Mouse (Mus musculus): ENCODE measurements around the gene Poc1a.
A peak's percentile ranks its signal among the peaks of the same experiment; 100 is the strongest.

The Poc1a gene

DNA sequence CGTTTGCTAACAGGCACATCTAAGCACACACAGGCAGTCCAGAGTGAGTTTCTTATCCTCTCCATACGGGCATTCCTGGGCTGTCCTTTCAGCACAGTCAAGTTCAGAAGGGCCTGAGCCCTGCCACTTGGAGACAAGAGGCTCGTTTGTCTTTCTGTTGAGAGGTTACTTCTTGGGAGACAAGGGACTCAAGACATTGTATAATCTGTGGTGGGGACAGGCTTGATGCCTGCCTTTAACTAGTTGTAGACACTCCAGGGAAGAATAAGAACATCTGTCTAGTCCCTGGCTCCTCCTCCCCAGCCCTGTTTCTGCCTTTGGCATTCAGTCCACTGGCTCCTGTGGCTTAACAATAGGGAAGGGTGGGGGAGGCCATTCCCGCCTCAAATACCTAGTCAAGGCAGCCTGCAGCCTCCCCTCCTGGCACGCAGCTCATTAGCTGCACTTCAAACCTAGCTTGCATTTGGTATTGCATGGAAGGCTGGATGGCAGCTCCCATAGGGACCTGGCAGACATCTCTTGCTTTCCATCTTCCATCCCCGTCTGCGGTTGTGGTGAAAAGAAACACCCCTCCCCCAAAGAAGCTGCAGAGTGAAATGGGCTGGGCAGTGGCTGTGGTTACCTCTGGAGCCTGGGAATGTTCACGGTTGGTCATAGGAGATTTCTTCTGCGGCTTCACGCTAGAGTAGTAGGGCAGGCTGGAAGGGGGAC is 57.8 kb downstream of the Poc1a start:
- DNase-seq (ENCODE audit: low spot score in 2 of 2): no peak

DNA sequence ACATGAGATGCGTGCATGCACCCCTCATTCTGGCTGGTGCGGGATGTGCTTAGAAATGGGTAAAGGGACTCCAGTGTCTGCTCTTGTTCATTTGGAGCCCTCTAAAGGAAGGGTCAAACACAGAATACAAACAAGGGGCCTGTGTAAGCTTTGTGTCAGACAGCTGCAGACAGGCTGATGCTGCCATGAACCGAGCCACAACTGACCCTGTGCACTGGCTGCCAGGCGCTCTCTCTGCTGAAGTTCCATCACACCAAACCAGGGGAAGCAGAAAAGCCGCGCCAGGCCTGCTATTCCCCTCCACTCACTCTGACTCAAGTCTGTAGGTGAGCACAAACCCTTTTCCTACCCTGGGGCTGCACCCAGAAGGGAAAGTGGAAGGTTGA is 58.3 kb downstream of the Poc1a start:
- DNase-seq (ENCODE audit: low spot score in 2 of 2): no peak

DNA sequence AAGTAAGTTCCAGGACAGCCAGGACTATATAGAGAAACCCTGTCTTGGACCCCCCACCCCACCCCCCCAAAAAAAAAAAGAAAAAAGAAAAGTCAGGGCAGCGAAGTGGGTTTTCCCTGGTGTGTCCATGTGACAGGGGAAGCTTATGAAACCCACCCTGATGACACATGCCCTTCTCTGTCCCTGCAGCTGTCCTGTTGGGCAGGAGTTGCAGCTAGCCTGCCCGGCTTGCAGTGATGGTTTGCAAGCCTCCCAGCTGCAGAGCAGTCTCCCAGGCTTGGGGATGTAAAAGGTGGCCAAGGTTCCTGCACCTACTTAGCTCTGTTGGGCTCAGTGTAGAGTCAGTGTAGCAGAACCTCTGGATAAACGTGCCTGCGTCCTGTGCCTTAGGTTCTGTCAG is 58.9 kb downstream of the Poc1a start:
- no peak for DNase-seq (ENCODE audit: low spot score in 2 of 2)

DNA sequence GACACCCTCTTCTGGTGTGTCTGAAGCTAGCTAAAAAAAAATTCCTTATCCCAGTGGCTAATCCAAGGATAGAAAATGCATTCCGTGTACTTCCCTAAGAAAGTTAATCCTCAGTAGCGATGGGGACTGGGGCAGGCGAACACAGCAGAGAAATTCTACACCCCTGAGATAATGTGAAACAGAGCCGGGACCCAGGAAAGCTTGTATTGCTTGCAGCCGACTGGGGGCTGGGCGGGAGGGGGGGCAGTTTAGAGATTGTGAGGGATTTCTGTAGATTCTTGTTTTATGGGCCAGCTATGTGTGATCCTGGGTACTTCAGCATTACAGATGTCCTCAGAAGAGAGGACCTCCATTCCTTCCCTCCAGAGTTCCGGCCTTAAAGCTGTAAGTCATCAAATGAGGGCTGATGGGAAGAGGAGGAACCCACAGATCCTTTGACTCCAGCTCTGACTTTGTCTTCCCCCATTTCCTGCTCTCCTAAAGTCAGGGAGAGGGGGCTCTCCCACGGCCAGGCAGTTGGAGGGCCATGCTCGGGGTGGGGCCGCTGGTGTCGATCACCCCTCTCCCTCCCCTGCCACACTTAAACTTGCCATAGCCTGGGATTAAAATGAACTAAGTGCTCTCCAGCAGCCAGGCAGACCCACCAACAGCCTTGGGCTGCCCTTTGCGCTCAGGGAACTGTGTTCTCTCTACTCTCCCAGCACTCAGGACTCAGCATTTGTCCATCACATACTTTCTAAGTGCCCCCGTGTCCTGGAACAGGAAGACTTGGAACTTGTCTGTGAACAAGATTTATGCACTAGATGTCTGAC is 59.8 kb downstream of the Poc1a start:
- DNase-seq (ENCODE audit: low spot score in 2 of 2): no peak

DNA sequence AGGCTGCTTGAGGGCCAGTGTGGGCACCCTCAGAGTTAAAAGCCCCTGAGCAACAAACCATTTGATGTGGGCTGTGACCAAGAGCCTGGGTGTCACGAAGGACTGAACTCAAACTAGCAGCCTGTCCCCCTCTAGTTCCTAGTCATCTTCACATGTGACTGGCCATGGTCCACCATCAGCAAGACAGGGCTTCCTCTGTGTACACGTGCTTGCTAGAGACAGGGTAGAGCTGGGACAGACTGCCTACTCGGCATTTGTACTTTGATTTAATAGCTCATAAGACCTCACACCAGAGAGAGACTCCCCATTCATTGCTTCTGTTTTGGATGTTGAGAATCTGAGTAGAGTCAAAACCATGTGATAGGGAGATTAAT is 60.4 kb downstream of the Poc1a start:
- no peak for DNase-seq (ENCODE audit: low spot score in 2 of 2)

DNA sequence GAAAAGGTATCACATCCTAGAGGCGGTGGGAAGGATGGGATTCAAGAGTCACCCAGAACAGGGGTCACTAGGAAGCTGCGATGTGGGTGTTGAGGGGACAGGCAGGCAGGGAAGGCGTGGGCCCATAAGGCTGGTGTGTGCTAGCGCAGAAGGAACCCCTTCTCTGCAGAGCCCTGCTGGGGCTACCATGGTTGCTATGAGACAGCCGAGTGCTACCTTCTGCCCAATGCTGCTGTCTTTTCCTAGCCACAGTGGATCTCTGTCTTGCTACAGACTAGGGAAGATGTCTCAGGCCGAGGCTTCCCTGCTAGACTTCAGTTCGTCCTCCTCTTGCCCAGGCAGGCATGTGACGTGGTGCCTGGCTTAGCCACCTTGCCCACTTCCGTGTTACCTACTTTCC is 61.7 kb downstream of the Poc1a start:
- no peak for DNase-seq (ENCODE audit: low spot score in 2 of 2)

DNA sequence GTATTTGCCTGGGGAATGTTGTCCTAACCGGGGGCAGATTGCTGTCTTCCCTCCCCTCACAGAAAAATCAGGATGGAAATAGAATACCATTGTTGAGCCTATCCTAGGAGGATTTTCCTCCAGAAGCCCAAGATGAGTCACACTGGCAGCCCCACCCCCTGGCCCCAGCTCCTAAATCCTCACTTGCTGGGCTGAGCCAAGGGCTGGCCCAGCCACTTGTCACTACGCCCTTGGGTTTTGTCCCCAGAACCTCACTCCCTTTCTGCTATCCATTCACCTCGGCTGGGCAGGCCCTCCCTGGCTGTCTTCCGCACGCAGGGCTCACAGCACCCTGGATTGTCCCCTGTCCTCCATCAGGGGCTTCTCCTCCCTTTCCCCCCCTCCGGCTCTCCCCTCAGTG is 64.3 kb downstream of the Poc1a start:
- no peak for DNase-seq (ENCODE audit: low spot score in 2 of 2)

DNA sequence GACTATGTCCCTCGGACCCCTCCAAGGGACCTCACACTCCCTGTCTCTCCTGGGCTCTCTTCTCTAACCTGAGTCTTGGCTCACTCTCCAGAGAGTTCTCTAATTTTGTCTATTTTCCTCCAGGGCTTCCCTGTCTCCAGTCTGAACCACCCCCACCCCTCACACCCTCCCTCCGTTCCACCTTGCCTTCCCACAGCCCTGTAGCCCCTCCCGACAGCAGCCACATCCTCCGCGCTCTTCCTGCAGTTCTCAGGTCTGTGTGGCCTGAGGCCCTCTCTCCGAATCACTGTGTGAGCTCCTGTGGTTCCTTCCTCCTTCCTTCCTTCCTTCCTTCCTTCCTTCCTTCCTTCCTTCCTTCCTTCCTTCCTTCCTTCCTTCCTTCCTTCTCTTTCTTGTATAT is 64.8 kb downstream of the Poc1a start:
- no peak for DNase-seq (ENCODE audit: low spot score in 2 of 2)

DNA sequence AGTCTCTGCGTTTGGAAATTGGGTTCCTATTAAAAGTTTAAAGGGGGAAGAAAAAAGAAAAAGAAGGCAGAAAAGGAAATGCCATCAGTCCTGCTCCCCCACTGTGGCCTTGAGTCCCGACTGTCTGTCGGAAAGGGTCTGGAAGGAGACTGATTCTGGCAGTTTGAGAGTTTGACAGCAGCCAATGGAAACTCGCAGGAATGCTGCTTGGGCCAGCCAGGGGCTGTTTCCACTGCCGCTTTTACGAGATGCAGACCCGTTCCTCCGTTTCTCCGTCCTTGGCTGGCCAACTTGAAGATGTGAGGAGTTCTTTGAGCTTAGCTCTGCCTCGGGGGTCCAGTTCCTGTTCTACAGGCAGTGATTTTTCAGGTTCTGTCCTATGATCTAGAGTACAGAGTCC is 67.4 kb downstream of the Poc1a start:
- DNase-seq (ENCODE audit: low spot score in 2 of 2): no peak

DNA sequence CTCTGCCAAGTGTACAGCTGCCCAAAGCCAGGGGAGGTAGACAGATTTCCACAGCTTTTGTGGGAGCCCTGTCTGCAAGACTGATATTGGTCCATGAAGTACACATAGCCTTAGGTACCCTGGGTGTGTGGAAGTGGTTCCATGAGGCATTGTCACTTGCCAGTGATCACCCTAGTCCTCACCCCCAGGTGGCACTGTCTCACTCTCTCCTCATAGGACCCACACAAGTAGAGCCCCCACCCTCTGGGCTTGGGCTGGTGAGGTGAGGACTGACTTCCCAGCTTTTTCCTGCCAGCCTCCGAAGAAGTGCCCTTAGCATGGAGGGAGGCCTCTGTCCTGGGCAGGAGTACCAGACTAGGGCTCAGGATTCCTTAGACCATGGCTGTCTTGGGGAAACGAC is 68.2 kb downstream of the Poc1a start:
- DNase-seq (ENCODE audit: low spot score in 2 of 2): peak in 1 of 2 experiments; percentile 54

DNA sequence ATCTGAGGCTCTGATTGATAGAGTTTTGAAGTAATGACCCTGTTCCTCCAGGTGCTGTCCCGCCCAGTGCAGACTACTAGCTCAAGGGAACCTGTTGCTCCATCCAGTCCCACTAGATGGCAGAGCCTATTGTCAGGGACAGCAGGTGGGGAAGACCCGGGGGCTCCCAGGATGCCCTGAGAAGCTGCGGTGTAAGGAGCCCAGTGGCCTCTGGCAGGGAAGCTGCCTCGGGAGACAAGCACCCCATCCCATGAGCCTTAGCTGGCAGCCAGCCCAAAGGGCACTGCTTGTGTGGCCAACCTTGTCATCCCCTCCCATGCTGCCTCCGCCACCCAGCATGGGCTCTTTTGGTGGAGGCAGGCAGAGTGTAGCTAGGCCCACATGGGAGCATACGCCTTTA is 70.3 kb downstream of the Poc1a start:
- DNase-seq (ENCODE audit: low spot score in 2 of 2): no peak

DNA sequence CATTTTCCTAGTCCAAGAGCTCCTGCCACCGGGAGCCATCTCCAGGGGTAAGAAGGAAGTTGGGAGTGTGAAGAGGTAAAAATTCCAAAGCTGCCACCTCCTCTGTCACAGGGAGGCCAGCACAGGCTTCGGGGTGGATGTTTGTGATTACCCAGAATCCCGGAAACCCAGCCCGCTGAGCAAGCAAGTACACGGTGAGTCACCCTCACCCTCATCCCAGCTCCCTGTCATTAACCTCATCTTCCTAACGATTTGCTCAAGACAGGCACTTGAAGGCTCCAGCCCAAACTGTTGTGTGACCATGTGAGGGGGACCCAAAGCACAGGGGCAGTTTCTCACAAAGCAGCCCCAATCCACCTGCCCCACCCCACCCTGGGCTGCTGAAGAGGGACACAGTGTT is 72.9 kb downstream of the Poc1a start:
- DNase-seq (ENCODE audit: low spot score in 2 of 2): no peak

DNA sequence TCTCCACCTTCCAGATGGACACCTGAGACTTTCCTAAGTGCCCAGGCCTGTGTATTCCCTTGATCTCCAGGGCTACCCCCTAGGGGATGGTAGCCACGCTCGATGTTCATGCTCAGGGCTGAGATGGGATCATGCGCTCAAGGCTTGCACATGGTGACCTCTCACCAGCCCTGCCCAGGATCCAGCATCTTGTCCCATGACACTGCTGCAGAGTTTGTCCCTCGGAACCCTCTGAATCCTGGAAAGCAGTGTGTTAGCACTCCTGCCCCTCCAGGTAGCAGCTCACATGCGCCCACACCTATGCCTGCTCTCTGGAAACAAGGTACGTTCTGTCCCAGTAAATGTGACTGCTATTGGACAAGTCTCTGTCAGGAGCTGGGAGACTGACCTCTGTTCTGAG is 73.9 kb downstream of the Poc1a start:
- DNase-seq (ENCODE audit: low spot score in 2 of 2): no peak

DNA sequence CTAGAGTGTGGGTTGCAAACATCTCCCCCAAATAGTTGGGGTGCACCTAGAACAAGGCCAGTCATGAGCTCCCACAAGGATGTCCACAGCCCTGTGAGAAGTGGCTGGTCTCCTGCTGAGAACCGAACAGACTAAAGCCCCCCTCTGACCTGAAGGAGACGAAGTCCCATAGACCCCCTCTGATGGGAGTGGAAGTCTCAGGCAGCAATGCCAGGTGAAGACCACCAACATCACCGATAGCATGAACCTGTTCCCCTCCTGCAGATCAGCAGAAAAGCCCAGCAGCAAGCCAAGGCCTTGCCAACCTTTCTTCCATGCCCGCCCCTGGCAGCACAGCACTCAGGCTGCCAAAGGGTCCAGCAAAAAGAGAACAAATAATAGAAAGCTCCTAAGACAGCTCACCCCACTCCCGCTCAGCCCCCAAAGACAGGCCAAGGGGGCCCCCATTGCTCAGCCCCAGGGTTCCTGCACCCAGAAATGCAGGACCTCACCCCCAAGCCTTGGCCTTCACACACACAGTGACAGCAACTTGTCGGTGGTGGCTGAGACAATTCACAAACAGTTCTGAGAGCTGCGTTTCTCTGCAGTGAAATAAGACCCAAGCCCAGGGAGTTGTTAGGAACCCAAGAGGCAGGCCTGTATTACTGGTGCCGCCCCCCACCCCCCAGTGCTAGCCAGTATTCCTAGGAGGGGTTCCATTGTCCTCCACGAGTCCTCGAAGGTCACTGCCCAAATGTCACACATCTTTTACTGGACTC is 74.5 kb downstream of the Poc1a start:
- no peak for DNase-seq (ENCODE audit: low spot score in 2 of 2)

DNA sequence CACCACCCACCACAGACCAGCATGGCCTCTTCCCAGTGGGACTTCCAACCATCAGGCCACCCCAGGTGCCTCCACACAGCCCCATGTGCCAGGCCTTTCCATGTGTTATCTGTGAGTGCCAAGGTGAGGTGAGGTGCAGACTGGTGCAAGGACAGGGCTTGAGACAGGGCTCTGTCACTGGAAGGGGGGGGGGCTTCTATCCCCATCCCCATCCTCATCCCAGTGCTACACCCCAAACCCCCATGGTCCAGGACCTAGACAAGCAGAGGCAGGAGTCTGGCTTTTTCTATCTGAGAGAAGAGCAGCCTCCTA is 75.1 kb downstream of the Poc1a start:
- DNase-seq (ENCODE audit: low spot score in 2 of 2): no peak

DNA sequence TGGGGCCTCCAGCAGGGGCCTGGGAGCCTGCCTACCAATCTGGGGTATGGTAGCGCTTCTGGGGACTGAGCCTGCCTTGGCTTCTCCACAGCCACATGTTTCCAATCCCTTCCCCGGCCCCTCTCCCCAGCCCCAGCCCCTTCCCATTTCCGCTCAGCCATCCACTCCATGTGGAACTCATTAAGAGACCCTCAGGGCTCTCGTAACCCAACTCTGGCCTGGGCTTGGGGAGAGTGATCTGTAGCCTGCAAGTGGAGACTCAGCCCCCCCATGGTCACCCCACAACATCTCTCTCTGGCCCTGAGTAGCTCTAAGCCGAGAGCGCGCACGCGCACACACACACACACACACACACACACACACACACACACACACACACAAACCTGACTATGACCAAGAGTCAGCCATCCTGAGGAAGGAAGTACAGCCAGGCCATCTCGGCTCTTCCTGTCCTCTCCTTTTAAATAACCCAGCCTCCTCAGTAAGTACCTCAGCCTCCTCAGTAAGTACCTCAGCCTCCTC is 75.5 kb downstream of the Poc1a start:
- no peak for DNase-seq (ENCODE audit: low spot score in 2 of 2)

DNA sequence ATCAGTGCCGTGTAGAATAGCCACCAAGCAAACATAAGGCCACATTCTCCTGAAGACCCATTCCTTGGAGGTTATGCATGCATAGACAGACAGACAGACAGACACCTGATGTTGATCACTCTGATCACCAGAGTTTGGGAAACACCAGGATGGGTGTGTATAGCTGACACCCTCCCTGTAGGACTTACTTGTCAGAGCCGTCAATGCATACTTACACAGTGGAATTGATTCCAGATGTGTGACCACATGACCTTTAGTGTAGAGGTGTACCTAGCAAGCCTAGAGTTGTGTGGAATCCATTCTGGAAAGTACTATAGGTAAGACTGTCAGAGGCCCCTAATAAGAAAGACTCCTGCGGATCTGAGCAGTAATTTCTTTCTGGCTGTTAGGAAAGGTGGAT is 76.3 kb downstream of the Poc1a start:
- DNase-seq (ENCODE audit: low spot score in 2 of 2): no peak

DNA sequence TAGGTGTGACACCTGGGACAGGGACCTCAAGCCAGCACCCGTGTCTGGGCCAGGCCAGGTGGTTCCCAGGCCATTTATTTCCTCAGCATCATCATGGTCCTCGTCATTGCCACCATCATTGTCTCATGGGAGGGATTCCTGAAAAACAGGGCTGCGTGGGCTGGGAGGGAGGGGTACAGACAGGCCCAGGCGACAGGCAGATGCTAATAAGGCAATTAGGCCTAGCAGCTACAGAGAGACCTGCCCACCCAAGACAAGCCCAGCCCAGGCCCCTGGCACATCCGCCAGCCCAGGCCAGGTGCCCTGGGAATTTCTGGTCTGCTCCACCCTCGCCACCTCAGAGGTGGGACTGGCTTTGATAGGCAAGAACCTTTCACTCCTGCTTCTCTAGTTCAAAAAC is 78.4 kb downstream of the Poc1a start:
- DNase-seq (ENCODE audit: low spot score in 2 of 2): no peak

DNA sequence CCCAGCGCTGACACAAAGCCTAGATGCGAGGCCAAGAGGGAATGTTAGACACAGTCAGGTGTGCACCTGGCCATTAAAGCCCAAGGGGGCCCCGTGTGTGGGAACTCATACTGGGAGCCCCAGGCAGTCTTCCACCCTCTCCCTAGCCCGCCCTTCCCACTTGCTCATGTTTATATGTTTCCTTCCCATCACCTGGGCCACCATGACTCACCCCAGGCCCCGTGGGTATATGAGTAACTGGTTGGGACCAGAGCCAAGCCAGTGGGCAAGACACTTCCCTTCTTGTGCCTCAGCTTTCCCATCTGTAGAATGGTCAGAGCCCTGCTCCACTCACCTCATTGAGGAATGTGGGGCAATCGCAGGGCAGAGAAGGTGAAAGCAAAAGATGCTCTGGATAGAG is 80.3 kb downstream of the Poc1a start:
- no peak for DNase-seq (ENCODE audit: low spot score in 2 of 2)

DNA sequence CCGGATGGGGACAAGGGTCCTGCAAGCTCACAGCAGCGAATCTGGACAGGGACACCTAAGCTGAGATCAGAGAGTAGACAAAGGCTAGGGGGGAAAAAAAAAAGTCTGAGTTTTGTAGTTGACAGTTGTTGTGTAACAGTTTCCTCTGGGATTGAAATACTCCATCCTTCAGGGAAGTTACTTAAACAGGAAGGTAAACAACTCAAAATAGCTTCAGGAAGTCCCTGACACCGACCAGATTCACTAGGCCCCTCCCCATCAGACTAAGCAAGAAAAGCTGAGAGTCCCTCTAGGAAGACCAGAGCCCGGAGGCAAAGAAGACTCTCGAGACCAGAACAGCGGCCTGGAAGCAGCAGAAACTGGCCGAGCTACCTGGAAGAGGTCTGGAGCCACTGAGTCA is 84.5 kb downstream of the Poc1a start:
- no peak for DNase-seq (ENCODE audit: low spot score in 2 of 2)

DNA sequence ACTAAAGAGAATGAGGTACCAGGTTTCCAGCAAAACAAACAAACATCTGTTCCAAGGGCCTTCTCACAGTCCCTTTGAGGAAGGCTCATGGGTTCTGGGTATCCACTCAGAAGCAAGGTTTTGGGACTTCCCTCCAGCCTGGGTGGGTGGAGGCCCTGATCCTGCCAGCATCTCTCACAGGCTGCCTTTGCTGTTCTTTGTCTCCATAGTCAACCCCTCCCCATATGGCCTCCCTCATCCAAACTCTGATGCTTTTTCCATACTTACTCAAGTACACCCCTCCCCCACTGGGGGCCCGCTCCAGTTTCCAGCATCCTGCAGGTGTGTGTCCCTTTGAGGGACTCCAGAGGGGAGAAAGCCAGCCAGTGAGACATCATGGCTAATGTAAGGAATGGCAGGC is 85.3 kb downstream of the Poc1a start:
- no peak for DNase-seq (ENCODE audit: low spot score in 2 of 2)

DNA sequence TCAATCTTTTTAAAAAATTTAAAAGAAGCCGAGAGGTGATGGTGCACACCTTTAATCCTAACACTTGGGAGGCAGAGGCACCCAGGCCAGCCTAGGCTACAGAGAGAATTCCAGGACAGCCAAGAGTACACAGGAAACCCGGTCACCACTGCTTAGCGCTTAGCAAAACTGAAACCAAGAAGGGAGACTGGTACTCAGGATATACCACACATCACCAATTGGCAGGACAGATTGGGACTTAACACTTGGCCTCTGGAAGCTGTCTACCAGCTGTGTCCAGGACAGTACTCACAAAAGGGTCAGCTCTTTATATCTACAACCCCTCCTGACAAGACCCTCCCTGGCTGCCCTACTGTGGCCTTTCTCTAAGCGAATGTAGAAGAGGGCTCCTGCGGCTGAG is 86.1 kb downstream of the Poc1a start:
- no peak for DNase-seq (ENCODE audit: low spot score in 2 of 2)

DNA sequence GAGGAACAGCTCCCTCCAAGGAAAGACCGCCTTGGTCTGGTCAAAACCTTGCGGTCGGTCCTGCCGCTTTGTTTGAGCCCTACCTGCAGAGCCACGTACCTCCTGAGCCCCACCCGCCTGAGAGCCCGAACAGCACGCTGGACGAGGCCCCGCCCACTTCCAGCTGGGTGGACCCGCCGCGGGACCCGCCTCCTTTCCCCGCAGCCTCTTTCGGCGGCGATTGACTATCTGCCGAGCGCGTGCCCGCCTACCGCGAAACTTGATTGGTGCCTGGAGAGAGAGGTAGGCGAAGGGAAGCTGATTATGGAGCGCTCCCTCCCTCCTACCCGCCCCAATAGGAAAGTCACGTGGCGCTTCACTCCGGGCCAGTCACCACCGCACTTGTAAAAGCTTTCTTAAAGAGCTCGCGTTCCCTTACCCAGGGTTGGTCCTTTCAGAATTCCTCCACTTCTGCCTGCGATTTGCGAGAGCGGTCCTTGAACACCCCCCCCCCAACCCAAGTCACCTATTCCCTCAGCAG is 86.8 kb downstream of the Poc1a start:
- peak; percentile 91 to 97 for DNase-seq (ENCODE audit: low spot score in 2 of 2)

Measured in spleen, postnatal 10 days (tissue).